Mouse (Mus musculus): ENCODE measurements at regions not wholly inside any gene's neighbourhood (a gene's known extent, or its start where the extent isn't known, plus 50 kb on each side); places are given as distances from the start of the nearest gene placed in this dataset.
A peak's percentile ranks its signal among the peaks of the same experiment; 100 is the strongest.
"Not testable (repeated sequence)": the region's sequence is repeated elsewhere in the genome, so short reads cannot be mapped to it uniquely, and the experiment has no call there.

DNA sequence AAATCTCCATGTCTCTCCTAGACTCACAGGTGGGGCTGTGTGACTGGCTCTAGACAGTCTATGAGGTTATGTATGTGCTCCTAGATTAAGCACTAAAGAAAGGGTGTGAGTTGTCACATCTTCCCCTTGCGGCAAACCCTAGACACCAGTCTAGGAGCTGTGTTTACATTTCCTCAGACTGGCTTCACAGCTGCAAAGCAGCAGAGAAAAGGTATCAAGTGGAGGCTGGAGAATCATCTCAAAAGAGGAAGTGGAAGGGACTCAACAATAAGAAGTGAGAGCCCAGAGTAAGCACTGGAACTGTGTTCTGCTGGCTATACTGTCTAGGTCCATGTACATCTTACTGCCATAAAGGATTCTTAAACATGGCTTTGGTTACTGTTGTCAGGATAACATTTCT, 68.1 kb upstream of the Cdk6 start:
- not testable (repeated sequence) for H3K36me3 ChIP-seq (ENCODE audit: control insufficient read depth, insufficient read depth, low read length); H3K27me3 ChIP-seq (replicated peaks; ENCODE audit: control insufficient read depth, insufficient read depth, low read length); H3K9ac ChIP-seq (ENCODE audit: low read length); H3K4me1 ChIP-seq (ENCODE audit: control insufficient read depth, insufficient read depth, low read length); H3K4me3 ChIP-seq (ENCODE audit: low read depth, low read length); H3K4me2 ChIP-seq (ENCODE audit: low read length); DNase-seq (ENCODE audit: low spot score); ATAC-seq; H3K9me3 ChIP-seq (replicated peaks; ENCODE audit: control insufficient read depth, low read length); H3K27ac ChIP-seq (ENCODE audit: low read depth, low read length)
- 100% methylated on average over 1 of the region's 1 CpGs for WGBS

DNA sequence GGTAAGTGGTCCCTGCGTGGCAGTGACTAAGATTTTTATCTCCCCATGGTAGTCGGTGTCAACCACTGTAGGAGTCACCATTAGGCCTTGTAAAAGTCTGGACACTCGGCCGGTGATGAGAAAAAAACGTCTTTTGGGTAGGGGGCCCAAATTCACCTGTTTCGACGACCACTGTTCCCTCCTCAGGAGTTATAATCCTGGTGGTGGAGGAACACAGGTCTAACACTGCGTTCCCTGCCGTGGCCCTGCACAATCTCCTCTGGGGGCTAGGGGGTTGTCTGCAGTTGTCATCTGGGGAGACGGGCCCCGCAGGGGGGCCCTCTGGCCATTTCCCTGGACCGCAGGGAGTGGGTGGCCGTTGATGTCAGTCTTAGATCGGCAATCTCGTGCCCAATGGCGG, 64.0 kb upstream of the Cdk6 start:
- H3K27ac ChIP-seq (ENCODE audit: low read depth, low read length); H3K9ac ChIP-seq (ENCODE audit: low read length); H3K36me3 ChIP-seq (ENCODE audit: control insufficient read depth, insufficient read depth, low read length); H3K4me1 ChIP-seq (ENCODE audit: control insufficient read depth, insufficient read depth, low read length); H3K4me2 ChIP-seq (ENCODE audit: low read length); DNase-seq (ENCODE audit: low spot score); H3K27me3 ChIP-seq (replicated peaks; ENCODE audit: control insufficient read depth, insufficient read depth, low read length); H3K4me3 ChIP-seq (ENCODE audit: low read depth, low read length); H3K9me3 ChIP-seq (replicated peaks; ENCODE audit: control insufficient read depth, low read length); ATAC-seq: not testable (repeated sequence)
- 94% methylated on average over 16 of the region's 16 CpGs for WGBS

DNA sequence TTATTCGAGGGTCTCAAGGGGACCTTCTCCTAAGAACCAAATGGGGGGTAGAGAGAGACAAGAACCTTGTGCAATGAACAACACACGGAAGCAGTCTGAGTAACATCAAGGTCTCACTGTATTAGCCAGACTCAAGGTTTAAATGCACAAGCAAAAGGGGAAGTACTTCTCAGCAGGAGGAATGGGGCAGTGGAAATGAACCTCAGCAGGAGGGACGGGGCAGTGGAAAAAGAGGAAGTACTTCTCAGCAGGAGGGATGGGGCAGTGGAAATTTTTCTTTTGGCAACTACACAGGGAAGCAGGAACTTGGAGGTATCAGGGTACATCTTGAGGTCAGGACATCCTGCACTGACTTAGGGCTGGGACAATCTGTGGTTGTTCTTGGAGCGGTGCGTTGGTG, 62.3 kb upstream of the Cdk6 start:
- H3K4me2 ChIP-seq (ENCODE audit: low read length); H3K4me3 ChIP-seq (ENCODE audit: low read depth, low read length); H3K36me3 ChIP-seq (ENCODE audit: control insufficient read depth, insufficient read depth, low read length); H3K27me3 ChIP-seq (replicated peaks; ENCODE audit: control insufficient read depth, insufficient read depth, low read length); H3K9me3 ChIP-seq (replicated peaks; ENCODE audit: control insufficient read depth, low read length); ATAC-seq; DNase-seq (ENCODE audit: low spot score); H3K27ac ChIP-seq (ENCODE audit: low read depth, low read length); H3K9ac ChIP-seq (ENCODE audit: low read length); H3K4me1 ChIP-seq (ENCODE audit: control insufficient read depth, insufficient read depth, low read length): not testable (repeated sequence)
- 92% methylated on average over 5 of the region's 5 CpGs for WGBS

DNA sequence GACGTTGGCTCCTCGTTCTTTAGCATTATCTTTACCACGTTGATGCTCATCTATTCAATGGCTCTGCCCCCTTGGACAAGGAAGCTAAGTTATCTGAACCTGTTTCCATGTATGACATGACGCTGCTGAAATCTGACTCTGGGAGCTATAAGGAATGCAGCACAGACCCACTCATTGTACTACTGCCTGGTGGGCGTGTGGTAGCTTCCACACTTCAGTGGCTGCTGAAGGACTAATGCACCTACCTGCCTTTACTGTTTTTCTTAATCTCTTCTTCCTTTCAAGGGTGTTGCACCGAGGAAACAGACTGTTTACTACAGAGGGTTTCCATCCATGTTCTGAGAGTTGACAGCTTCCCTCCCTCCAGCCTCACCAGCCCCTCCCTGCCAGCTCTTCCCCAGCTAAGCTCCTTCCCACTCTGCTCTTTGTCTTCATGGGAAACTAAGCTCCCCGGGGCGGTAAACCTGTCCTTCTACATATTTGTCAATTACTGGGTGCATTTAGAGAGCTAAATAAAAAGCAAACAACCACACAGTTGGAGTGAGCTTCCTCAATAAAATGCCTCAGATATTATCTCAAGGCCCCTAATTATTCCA, 59.3 kb upstream of the Cdk6 start:
- WGBS, result 65% methylated on average over 8 of the region's 8 CpGs
- H3K4me3 ChIP-seq (ENCODE audit: low read depth, low read length); H3K36me3 ChIP-seq (ENCODE audit: control insufficient read depth, insufficient read depth, low read length); ATAC-seq; H3K27ac ChIP-seq (ENCODE audit: low read depth, low read length); H3K9me3 ChIP-seq (replicated peaks; ENCODE audit: control insufficient read depth, low read length); H3K27me3 ChIP-seq (replicated peaks; ENCODE audit: control insufficient read depth, insufficient read depth, low read length); H3K4me1 ChIP-seq (ENCODE audit: control insufficient read depth, insufficient read depth, low read length); H3K4me2 ChIP-seq (ENCODE audit: low read length); DNase-seq (ENCODE audit: low spot score); H3K9ac ChIP-seq (ENCODE audit: low read length): not testable (repeated sequence)

DNA sequence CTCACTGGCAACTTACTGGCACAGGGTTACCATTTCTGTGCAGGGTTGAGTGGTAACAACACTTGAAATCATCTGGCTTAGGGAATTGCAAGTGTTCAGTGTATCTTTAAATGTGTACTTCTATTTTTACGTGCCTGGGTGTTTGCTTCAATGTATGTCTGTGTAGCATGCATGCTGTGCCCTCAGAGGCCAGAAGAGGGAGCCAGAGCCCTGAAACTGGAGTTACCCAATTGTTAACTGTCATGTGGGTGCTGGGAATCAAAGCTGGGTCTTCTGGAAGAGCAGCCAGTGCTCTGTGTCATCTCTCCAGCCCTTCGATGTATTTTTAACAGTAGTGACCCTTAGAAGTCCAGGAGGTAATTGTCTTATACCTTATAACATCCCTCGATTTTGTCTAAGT, 58.2 kb upstream of the Cdk6 start:
- Histone ChIP-seq H3K9ac (ENCODE audit: low read length) (no peak overlapping the region), H3K4me3 (ENCODE audit: low read depth, low read length) (no peak overlapping the region), H3K4me1 (ENCODE audit: control insufficient read depth, insufficient read depth, low read length) (no peaks in the 10 kb centered on the region), H3K27me3 (replicated peaks; ENCODE audit: control insufficient read depth, insufficient read depth, low read length) (no peaks in the 10 kb centered on the region), H3K27ac (ENCODE audit: low read depth, low read length) (no peak overlapping the region), H3K36me3 (ENCODE audit: control insufficient read depth, insufficient read depth, low read length) (no peaks in the 10 kb centered on the region), H3K9me3 (replicated peaks; ENCODE audit: control insufficient read depth, low read length) (no peaks in the 10 kb centered on the region), H3K4me2 (ENCODE audit: low read length) (no peak overlapping the region)
- 89% methylated on average over 3 of the region's 3 CpGs for WGBS
- no peak for ATAC-seq
- no peak for DNase-seq (ENCODE audit: low spot score)

DNA sequence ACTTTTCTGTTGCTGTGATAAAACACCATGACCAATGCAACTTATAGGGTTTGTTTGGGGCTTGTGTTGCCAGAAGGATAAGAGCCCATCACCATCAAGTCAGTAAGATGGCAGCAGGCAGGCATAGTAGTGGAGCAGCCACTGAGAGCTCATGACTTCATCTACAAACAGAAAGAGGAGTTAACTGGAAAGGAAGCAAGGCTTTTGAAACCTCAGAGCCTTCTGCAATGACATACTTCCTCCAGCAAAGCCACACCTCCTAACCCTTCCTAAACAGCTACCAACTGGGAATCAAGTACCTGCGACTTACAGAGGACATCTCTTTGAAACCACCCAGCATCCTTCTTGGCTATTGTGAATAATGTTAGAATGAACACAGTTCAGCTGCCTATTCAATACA, 57.0 kb upstream of the Cdk6 start:
- ATAC-seq; H3K27me3 ChIP-seq (replicated peaks; ENCODE audit: control insufficient read depth, insufficient read depth, low read length); H3K4me2 ChIP-seq (ENCODE audit: low read length); H3K9ac ChIP-seq (ENCODE audit: low read length); H3K4me3 ChIP-seq (ENCODE audit: low read depth, low read length); H3K9me3 ChIP-seq (replicated peaks; ENCODE audit: control insufficient read depth, low read length); H3K36me3 ChIP-seq (ENCODE audit: control insufficient read depth, insufficient read depth, low read length); H3K27ac ChIP-seq (ENCODE audit: low read depth, low read length); H3K4me1 ChIP-seq (ENCODE audit: control insufficient read depth, insufficient read depth, low read length); DNase-seq (ENCODE audit: low spot score): not testable (repeated sequence)
- WGBS, result 86% methylated on average over 1 of the region's 1 CpGs

DNA sequence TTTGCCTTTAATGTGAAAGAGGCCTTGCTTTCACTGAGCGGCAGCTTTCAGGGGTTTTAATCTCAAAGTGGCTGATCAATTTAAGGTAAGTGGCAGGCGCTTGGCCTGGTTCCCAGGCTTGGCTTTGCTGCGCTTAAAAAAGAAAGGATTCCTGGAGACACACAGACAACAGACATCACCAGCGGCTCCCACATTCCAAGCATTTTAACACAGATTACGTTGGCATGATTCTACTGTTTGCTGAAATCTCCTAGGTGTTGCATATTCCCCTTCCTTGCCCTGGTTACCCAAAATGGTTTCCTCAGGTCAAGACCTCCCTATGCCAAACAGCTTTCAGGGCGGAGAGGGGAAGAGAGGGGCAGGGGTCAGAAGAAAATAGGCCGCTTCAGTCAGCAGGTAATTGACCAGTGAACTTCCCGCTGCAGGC, 51.3 kb upstream of the Cdk6 start:
- H3K36me3 ChIP-seq (ENCODE audit: control insufficient read depth, insufficient read depth, low read length); H3K27me3 ChIP-seq (replicated peaks; ENCODE audit: control insufficient read depth, insufficient read depth, low read length); H3K4me3 ChIP-seq (ENCODE audit: low read depth, low read length); H3K4me2 ChIP-seq (ENCODE audit: low read length); H3K9ac ChIP-seq (ENCODE audit: low read length); H3K9me3 ChIP-seq (replicated peaks; ENCODE audit: control insufficient read depth, low read length); H3K4me1 ChIP-seq (ENCODE audit: control insufficient read depth, insufficient read depth, low read length); H3K27ac ChIP-seq (ENCODE audit: low read depth, low read length): not testable (repeated sequence)
- peak; percentile 89 for ATAC-seq
- DNase-seq (ENCODE audit: low spot score), result peak; percentile 89
- 1% methylated on average over 8 of the region's 8 CpGs for WGBS

All from forebrain, embryonic 14.5 days (tissue).